In the genomic region with DNA sequence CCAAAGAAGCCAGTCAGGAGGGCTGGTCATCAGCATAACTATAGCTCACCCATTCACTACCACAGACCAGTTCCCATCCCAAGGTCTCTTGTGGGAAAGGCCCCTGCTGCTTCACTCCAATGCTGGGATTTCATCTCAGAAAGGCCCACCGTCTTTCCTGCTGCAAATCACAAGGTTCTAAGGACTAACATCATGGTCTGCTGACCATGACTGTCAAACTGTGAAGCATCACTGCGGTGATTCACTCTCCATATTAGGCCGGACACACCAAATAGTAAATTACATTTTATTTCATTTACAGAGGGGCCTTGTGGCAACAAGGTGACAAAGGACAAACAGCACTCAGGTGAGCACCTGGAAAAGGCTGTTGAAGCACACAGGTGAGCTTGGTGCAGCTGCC, we compare ENCODE assay signal across 27 mouse cellular contexts.
"Had no signal": no experiment of that assay in that cellular context is flagged by ENCODE, and none has a peak within 500 bp of the region (broad histone marks: within the 10 kb centered on the region; RNA-seq: fewer than 3 reads in every experiment).

No protein-coding gene starts in this region.

- DNase-seq: heart, postnatal 10 days; heart, postnatal 14 days; heart, postnatal 36 days; heart, postnatal 4 days; kidney, adult 11 months; kidney, adult 18-20 months; kidney, adult 2 months; kidney, adult 8-10 months; kidney, adult 9 months; kidney, postnatal 10 days; kidney, postnatal 14 days; kidney, postnatal 25 days; kidney, postnatal 36 days; kidney, postnatal 4 days; layer of hippocampus, adult 9-11 months; layer of hippocampus, postnatal 36 days had no signal

- H3K27me3 ChIP-seq: heart, embryonic 12.5 days; heart, embryonic 13.5 days; heart, embryonic 15.5 days; hindbrain, embryonic 12.5 days; hindbrain, embryonic 13.5 days; hindbrain, embryonic 15.5 days; intestine, embryonic 15.5 days; kidney, embryonic 15.5 days had no signal

- ATAC-seq: hindbrain, embryonic 16.5 days; hindbrain, postnatal 0 days; inflammation-experienced regulatory T-cells, adult 6 months; intestine, embryonic 15.5 days had no signal
